Mouse (Mus musculus): ENCODE measurements around the gene Dock9.
A peak's percentile ranks its signal among the peaks of the same experiment; 100 is the strongest.

Gene Dock9

GRCm38 (mm10) chr14:121614461-121615170, 183.0 kb downstream of the Dock9 start:
- peak; percentile 81 for DNase-seq

GRCm38 (mm10) chr14:121613490-121613889, 184.1 kb downstream of the Dock9 start:
- DNase-seq, result no peak

GRCm38 (mm10) chr14:121612926-121613325, 184.7 kb downstream of the Dock9 start:
- DNase-seq, result no peak

DNA sequence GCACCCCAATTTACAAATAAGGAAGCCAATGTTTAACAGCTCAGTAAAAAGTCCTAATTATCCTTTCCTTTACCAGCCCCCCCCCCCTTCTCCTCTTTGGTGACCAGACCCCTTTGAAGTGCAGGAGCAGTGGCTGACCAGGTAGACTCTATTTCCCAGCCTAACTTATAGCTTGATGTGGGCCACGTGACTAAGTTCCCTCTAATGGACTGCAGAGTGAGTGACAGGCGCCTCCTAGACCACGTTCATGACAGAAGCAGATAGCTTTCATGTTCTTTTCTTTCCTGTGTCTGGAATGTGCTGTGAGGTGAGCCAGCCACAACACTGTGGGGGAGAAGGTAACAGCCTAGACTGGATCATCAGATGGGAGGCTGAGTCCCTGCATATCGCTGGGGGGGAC, 186.1 kb downstream of the Dock9 start:
- DNase-seq, result no peak

GRCm38 (mm10) chr14:121611098-121611497, 186.5 kb downstream of the Dock9 start:
- no peak for DNase-seq

GRCm38 (mm10) chr14:121608522-121608921, 189.1 kb downstream of the Dock9 start:
- no peak for DNase-seq

DNA sequence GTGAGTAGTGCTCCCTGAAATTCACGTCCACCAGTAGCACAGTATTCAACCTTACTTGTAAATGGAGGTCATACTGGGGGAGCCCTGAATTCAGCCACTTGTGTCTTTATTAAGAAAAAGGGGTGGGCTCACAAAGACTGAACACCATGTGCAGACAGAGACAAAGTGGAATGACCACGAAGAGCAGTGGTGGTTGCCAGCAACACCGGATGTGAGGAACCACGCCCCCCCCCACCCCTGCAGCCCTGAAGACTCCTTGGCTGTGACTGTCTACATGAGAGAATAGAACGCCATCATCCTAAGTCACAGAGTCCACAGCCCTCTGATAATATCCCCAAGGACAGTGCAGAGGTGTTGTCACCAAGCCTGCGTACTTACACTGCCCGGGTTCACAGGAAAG, 191.2 kb downstream of the Dock9 start:
- no peak for DNase-seq

GRCm38 (mm10) chr14:121605260-121605659, 192.4 kb downstream of the Dock9 start:
- no peak for DNase-seq

- DNase-seq, result no peak
Observed at GRCm38 (mm10) chr14:121604565-121604964, 193.1 kb downstream of the Dock9 start.

DNA sequence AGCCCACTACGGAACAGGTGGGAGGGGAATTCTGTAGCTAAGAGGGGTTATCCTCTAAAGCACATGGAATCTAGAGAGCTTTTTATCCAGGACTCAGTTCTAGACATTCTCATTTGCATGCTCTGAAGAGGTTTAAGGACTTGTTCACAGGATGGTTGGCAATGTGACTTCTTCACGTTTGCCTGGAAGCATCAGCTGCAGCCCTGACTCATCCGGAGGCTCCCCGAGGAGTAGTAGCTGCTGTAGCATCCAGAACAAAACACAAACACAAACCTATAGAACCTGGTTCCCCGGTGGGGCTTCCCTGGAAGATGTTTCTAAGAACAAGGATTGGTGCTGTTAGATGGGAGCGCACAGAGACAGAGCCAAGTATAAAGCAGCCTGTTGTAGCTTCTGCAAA, 195.0 kb downstream of the Dock9 start:
- no peak for DNase-seq

- DNase-seq, result no peak
Observed at GRCm38 (mm10) chr14:121600538-121600937, 197.1 kb downstream of the Dock9 start.

DNA sequence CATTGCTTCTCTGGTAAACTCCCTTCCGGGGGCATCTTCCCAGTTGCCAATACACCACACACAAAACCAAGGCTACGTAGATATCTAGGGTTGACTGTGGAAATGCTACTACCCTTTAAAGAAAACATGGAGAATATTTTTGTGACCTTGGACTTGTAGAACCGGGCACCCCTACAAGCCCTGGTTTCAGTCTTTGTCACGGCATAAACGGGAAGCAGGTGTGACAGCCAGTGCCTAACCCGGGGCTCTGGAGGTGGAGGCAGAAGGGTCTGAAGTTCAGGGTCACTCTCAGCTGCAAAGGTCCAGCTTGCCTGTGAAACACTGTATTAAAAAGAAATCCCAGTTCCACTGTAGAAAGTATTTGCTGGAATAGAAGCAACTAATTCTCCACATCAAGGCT, 200.6 kb downstream of the Dock9 start:
- no peak for DNase-seq

GRCm38 (mm10) chr14:121596631-121597030, 201.0 kb downstream of the Dock9 start:
- no peak for DNase-seq

DNA sequence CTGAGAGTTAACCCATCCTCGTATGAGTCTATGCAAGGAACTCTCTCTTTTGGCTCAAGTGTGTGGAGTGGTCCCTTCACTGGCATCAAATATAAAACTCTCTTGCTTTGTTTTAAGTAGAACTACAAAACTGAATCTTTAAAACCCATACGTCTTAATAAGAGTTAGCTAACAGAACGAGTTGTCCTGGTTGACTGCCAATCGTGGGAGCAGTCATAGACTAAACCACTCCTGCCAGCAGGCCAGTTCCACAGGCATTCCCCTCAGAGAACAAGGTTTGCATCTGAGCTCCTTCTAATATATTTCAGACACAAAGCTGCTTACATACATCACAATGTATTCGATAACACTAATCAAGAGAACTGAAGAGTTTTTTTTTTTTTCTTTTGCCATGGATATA, 203.0 kb downstream of the Dock9 start:
- DNase-seq, result no peak

- no peak for DNase-seq
Observed at GRCm38 (mm10) chr14:121593313-121593929, 204.2 kb downstream of the Dock9 start.

GRCm38 (mm10) chr14:121592890-121593289, 204.7 kb downstream of the Dock9 start:
- DNase-seq, result no peak

DNA sequence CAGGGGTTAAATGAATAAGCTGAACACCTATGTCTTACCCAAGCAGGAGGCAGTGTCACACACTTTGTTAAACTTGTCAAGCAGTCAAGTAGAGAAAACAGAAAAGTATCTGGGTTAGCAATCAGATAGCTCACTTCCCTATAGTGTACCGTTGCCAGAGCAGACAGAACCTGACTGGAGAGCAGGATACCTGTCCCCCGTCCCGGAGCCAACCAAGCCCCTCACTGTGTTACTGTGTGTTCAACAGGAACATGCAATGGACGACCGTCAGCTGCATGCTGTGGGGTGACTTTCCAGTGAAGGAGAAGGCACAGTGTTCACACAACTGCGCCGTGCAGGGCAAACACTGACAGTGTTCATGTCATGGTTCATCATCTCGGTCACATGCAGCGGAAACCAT, 205.3 kb downstream of the Dock9 start:
- no peak for DNase-seq

GRCm38 (mm10) chr14:121589097-121589725, 208.4 kb downstream of the Dock9 start:
- peak; percentile 77 for DNase-seq

GRCm38 (mm10) chr14:121588451-121588850, 209.2 kb downstream of the Dock9 start:
- DNase-seq, result peak; percentile 90

GRCm38 (mm10) chr14:121585906-121586765, 211.5 kb downstream of the Dock9 start:
- DNase-seq, result no peak

DNA sequence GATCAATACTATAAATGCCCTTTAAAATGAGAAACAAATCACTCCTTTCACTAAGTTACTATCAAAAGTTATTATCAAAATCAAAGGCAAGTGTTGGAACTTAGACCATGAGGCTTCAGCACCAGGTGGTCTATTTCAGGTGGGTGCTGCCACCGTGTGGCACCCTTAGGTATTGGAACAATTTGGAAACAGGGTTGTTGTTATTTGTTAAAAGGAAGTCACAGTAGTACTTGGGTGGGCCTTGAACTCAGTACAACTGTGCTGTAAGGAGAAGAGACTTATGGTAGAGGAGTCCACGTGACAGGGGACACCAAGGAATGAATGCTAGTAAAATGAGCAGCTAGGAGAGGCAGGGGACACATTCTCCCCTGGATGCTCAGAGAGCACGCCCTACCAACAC, 218.6 kb downstream of the Dock9 start:
- peak; percentile 54 for DNase-seq

DNA sequence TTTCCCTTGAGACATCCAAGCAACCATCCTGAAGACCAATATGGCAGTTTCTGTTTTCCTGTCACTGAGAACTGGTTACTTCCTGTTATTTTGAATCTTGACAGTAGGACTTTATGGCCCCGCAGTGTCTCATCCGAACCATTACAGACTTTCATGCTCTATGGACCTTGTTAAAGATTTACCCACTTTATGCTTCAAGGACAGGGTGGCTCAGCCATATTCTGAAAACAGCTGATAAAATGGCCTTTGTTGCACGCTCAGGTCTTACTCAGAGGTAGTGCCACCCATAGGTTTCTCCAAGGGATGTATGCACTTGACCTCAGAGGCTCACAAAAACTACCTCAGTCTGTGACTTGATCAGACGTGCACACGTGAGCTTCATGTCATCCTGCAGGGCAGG, 224.2 kb downstream of the Dock9 start:
- DNase-seq, result no peak

DNA sequence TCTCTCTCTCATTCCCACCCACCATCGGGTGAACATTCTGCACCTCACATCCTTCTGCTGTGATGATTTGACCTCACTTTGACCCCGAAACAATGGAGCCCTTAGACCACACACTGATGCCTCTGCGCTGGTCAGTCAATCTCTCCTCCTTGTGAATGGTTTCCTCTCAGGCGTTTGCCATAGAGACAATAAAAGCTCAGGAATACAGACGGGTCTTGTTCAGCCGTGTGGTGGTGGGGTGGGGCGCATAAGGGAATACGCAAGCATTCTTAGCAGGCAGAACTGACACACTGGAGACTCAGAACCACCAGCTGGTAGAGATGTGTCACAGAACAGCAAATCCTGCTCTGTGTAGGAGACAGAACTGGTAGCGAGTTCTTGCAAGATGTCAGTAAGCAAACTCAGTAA, 230.8 kb downstream of the Dock9 start:
- no peak for DNase-seq

Data from cerebellum, adult 9-10 months (tissue).